Mouse (Mus musculus) bone marrow macrophage, adult 2 months (primary cell): ENCODE data around the gene Adra1d.

Experiments
- CTCF ChIP-seq: IDR thresholded peaks from 2 replicates; pipeline ENCODE4 v1.5.1; 2012; ENCODE audit warnings: low read depth, mild to moderate bottlenecking, low read length, moderate library complexity
- POLR2A ChIP-seq: IDR thresholded peaks from 2 replicates; pipeline ENCODE4 v1.6.1; 2012; ENCODE audit warnings: mild to moderate bottlenecking, low read depth, low read length, borderline replicate concordance

DNA sequence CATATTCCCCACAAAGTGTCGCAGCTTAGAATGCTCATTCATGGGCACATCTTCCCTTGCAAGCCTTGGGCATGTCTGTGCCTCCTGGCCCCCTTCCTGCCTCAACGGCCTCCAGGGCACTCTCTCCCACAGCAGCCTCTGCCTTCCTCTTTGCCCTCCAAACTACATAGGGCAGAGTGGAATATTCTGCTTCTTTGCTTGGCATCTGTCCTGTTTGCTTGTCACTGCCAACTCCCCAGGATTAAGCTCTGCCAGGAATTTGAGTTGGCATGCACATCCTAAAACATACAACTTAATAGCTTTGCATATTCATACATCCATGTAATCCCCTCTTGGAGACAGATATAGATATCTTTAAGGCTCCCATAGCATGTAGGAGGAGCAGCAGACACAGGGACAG, 4.2 kb downstream of the Adra1d start:
- TF ChIP-seq CTCF: no peak
- no peak for TF ChIP-seq POLR2A
